Mouse (Mus musculus) liver, postnatal 0 days (tissue): Measurements from ENCODE around the gene Ckap5.

Source experiments
- CTCF ChIP-seq: sonication (generic); IDR thresholded peaks from 2 replicates; pipeline ENCODE4 v1.5.1; 2016; ENCODE audit warnings: antibody characterized with exemption, low read depth
- EP300 ChIP-seq: IDR thresholded peaks from 2 replicates; pipeline ENCODE4 v1.6.1; 2016; ENCODE audit warnings: antibody characterized with exemption, low read depth, mild to moderate bottlenecking

GRCm38 (mm10) chr2:91652863-91653262 lies 126.3 kb downstream of the Ckap5 start:
- TF ChIP-seq CTCF (no peak), EP300 (no peak)
